Mouse (Mus musculus) midbrain, embryonic 13.5 days (tissue): ENCODE data around the gene Pdlim1. TPM values are rescaled to one million over a fixed set of nuclear protein-coding genes. Genes with fewer than 3 reads are reported as not detected.

Experiments
- ATAC-seq: fragments of 200-750 bp; cut with Nextera tagmentation; 2 replicates; pipeline ENCODE4 v1.8.0; 2017; ENCODE audit warnings: mild to moderate bottlenecking, moderate TSS enrichment, moderate library complexity
- H3K27ac ChIP-seq: fragments of 300-500 bp; sonication (generic); 2 replicates; pipeline ENCODE4 v1.5.1; 2015; ENCODE audit warnings: inconsistent platforms, mild to moderate bottlenecking, moderate library complexity
- H3K27me3 ChIP-seq: fragments of 300-500 bp; sonication (generic); 2 replicates; pipeline ENCODE4 v1.6.1; 2015; ENCODE audit warnings: mild to moderate bottlenecking, inconsistent platforms
- H3K36me3 ChIP-seq: fragments of 300-500 bp; sonication (generic); 2 replicates; pipeline ENCODE4 v1.6.1; 2015; ENCODE audit warnings: mild to moderate bottlenecking, inconsistent platforms
- H3K4me1 ChIP-seq: fragments of 300-500 bp; sonication (generic); replicated peaks from 2 replicates; pipeline ENCODE4 v1.6.1; 2015; ENCODE audit warnings: inconsistent platforms
- H3K4me2 ChIP-seq: fragments of 300-500 bp; sonication (generic); replicated peaks from 2 replicates; pipeline ENCODE4 v1.6.1; 2015; ENCODE audit warnings: moderate library complexity, mild to moderate bottlenecking, inconsistent platforms
- H3K4me3 ChIP-seq: fragments of 300-500 bp; sonication (generic); replicated peaks from 2 replicates; pipeline ENCODE4 v1.5.1; 2015; ENCODE audit warnings: mild to moderate bottlenecking, inconsistent platforms
- H3K9ac ChIP-seq: fragments of 300-500 bp; sonication (generic); replicated peaks from 2 replicates; pipeline ENCODE4 v1.6.1; 2015; ENCODE audit warnings: mild to moderate bottlenecking, inconsistent platforms
- H3K9me3 ChIP-seq: fragments of 300-500 bp; sonication (generic); 2 replicates; pipeline ENCODE4 v1.6.1; 2016; ENCODE audit warnings: mild to moderate bottlenecking, inconsistent platforms
- WGBS: fragments of 180-500 bp; shearing (Covaris S2); methylation state at CpG from one replicate; pipeline ENCODE4 v1.1.7; 2015; 5-methylcytosine and 5-hydroxymethylcytosine counted together
- polyA plus RNA-seq: library from polyadenylated mRNA; unstranded; fragments of >200 nt; fragmentation: Nextera tagmentation; extraction: Ambion mirVana; gene quantifications from 2 replicates; pipeline ENCODE4 v1.2.1, GENCODE M21; 2015

The Pdlim1 gene
- 17.7 and 19.4 TPM in 2 replicates for polyA plus RNA-seq

DNA sequence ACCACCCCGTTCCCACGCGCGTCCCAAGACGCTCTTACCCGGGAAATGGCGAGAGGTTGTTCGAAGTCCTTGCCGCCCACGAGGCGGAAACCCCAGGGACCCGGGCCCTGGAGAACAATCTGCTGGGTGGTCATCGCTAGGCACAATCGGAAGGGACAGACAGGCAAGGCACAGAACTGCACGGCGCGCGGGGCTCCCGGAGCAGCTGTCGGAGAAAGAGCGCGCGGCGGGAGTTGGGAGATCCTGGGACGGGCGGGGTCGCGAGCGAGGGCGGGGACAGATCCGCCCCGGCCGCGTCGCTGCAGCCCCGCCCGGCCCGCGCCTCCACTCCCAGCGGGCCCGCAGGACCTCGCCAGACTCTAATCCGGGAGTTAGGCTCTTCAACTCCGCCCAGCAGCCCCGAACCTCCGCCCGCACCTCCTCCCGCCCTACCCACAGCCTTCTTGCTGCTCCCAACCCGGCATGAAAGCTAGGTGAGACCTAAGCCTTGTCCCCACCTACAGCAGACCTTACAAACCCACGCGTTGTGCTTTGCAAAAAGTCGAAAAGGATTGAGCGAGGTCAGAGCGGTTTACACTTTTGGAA is at the start of gene Pdlim1:
TSS of gene Pdlim1 (minus strand) at position 535 of the 585 bp plus-strand sequence.
- Histone ChIP-seq H3K27ac (no peak within 1 kb of the TSS), H3K9me3 (no peaks in the 10 kb centered on the region), H3K4me3 (peak within 1 kb of the TSS; percentile 50), H3K4me1 (peaks cover 16% of the 10 kb centered on the region), H3K9ac (peak within 1 kb of the TSS; percentile 56; the same call in 1 of the 2 replicates), H3K27me3 (peaks cover 39% of the 10 kb centered on the region), H3K4me2 (peak within 1 kb of the TSS; percentile 79), H3K36me3 (no peaks in the 10 kb centered on the region)
- under 1% methylated on average over 54 of the region's 54 CpGs for WGBS
- ATAC-seq = peak; percentile 80

DNA sequence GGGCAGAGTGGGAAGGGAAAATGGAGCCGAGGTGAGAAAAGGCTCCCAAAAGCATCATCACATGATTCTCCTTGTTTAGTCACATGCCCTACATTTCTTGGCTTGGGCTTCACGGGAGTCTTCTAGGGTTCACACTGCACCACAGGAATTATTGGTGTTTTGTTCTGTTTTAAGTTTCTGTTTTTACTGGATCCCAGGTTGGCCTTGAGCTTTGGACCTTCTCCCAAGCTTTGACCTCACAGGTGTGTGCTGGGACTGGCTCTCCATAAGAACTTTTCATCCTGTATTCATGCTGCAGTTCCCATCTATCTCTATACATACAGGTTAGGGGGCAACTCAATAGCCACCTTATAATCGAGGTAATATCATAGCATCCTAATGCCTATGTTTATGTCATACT is 47.6 kb upstream of the Pdlim1 start:
- Histone ChIP-seq H3K27me3 (no peaks in the 10 kb centered on the region), H3K27ac (no peak overlapping the region), H3K4me1 (no peaks in the 10 kb centered on the region), H3K9ac (no peak overlapping the region), H3K4me2 (no peak overlapping the region), H3K4me3 (no peak overlapping the region), H3K36me3 (peaks cover 50% of the 10 kb centered on the region), H3K9me3 (no peaks in the 10 kb centered on the region)
- 80% methylated on average over 3 of the region's 3 CpGs for WGBS
- no peak for ATAC-seq

DNA sequence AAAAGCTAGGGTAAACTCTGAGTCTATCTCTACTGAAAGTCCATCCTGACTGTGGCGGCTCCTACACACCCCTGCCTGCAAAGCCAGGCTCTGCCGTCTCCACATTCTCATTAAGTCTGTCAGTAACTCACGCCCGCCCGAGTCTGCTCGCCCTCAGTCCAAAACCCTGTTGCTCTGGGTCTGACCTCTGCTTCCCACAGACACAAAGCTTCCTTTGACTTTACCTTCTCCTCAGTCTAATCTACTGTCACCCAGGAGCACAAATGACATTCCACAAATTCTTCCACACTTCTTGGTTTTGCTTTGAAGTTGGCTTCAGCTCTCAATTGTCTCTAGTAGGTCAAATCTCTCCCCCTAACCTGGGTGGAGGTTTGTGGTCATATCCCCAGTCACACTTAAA is 46.9 kb upstream of the Pdlim1 start:
- WGBS = 20% methylated on average over 6 of the region's 6 CpGs
- H3K9ac ChIP-seq = no peak overlapping the region
- H3K36me3 ChIP-seq = peaks cover 51% of the 10 kb centered on the region
- no peak for ATAC-seq
- H3K4me1 ChIP-seq = no peaks in the 10 kb centered on the region
- no peak overlapping the region for H3K27ac ChIP-seq
- H3K4me2 ChIP-seq = no peak overlapping the region
- no peak overlapping the region for H3K4me3 ChIP-seq
- H3K27me3 ChIP-seq = no peaks in the 10 kb centered on the region
- H3K9me3 ChIP-seq = no peaks in the 10 kb centered on the region

DNA sequence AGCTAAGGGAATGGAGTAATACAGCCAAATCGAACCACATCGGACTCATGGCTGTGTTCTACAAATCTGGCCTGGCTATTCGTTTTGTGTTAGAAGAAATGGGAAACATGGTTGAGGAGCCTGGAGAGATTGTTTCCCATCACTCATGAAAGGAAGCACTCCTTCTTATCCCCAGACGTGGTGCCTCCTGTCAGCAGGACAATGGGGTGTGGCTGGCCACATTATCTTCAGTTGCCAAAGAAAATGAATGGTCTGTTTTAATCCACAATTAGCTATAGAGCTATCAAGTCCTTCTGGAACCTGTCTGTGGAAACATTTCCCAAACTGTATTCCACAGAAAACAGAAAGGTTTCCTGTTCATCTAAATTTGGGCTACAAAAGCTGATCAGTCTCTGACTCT is 45.4 kb upstream of the Pdlim1 start:
- no peak for ATAC-seq
- H3K4me1 ChIP-seq = no peaks in the 10 kb centered on the region
- H3K27me3 ChIP-seq = no peaks in the 10 kb centered on the region
- H3K9ac ChIP-seq = no peak overlapping the region
- no peaks in the 10 kb centered on the region for H3K9me3 ChIP-seq
- H3K4me3 ChIP-seq = no peak overlapping the region
- peaks cover 52% of the 10 kb centered on the region for H3K36me3 ChIP-seq
- 66% methylated on average over 4 of the region's 4 CpGs for WGBS
- H3K27ac ChIP-seq = no peak overlapping the region
- no peak overlapping the region for H3K4me2 ChIP-seq

DNA sequence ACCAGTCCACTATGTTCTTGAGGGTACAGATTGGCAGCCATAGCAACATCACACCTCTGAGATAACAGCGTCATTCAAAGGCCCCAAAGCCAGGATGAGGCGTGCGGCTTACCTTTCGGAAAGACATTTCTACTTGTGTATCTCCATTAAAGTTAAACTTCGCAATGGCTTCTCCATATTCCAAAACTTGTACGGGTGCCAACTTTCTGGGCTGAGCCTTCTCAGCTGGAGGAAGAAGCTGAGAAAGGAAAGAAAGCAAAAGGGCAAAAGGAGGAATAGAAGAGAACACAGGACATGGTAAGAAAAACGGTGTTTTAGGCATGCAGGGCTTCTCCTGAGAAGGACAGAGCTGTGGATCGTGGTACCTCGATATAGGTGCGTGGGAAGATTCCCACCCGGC is 42.6 kb upstream of the Pdlim1 start:
- no peak overlapping the region for H3K9ac ChIP-seq
- H3K4me3 ChIP-seq = no peak overlapping the region
- WGBS = 94% methylated on average over 11 of the region's 11 CpGs
- peaks cover 58% of the 10 kb centered on the region for H3K36me3 ChIP-seq
- H3K9me3 ChIP-seq = no peaks in the 10 kb centered on the region
- no peak for ATAC-seq
- H3K4me2 ChIP-seq = no peak overlapping the region
- H3K4me1 ChIP-seq = no peaks in the 10 kb centered on the region
- H3K27me3 ChIP-seq = no peaks in the 10 kb centered on the region
- H3K27ac ChIP-seq = no peak overlapping the region

DNA sequence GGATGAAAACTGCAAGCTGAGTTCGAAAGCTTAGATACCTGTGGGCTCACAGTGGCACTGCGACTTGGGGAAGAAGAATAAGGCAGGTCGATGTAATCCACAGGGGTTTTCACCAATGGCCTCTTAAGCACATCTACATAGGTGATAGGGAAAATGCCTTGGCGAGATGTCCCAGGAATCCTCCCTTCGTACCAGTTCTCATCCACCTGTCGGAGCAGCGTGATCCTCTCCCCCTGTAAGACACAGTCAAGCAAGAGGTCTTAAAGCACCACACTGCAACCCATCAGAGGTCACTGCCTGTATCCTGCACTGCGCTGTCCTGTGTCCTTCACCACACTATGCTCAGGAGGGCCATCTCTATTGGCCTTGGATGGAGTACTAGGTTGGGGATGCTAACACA is 40.0 kb upstream of the Pdlim1 start:
- H3K36me3 ChIP-seq = peaks cover 54% of the 10 kb centered on the region

DNA sequence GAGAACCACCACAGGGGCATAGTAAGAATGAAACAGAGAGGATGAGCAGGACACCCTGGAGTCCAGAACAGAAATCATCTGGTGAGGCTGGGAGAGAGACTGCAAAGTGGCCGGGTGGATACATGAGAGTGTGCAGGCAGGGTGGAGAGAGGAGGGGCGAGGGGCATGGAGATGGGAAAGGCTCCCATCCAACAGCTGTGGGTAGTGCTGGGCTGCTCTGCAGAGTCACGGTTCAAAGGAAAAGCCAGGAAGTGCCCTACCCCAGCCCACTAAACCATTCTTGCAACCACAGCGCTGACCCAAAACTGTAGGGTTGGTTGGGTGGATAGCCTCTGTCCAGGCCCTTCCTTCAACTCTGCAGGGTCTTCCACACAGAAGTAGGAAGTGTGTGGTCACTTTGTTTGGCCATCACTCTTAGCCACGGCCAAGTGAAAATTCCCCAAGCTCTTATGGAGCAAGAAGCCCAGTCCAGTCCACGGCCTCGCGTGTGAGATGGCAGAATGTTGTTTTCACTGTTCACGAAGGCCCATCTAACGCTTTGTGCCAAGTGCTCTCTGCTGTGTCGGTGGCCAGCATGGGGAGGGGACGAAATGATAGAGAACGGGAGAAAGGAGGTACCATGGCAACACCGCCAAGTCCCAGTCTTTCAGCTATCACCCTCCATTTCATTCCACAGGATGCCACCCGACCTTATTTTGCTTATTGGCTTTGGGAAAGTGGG is 38.9 kb upstream of the Pdlim1 start:
- H3K9me3 ChIP-seq = no peaks in the 10 kb centered on the region
- ATAC-seq = 0 out of 2 replicates have a peak, but pooled peaks have one; percentile 37
- H3K4me3 ChIP-seq = no peak overlapping the region
- no peaks in the 10 kb centered on the region for H3K4me1 ChIP-seq
- peaks cover 54% of the 10 kb centered on the region for H3K36me3 ChIP-seq
- H3K9ac ChIP-seq = no peak overlapping the region
- H3K27me3 ChIP-seq = no peaks in the 10 kb centered on the region
- H3K27ac ChIP-seq = no peak overlapping the region
- no peak overlapping the region for H3K4me2 ChIP-seq
- WGBS = 86% methylated on average over 15 of the region's 15 CpGs

More for the DNA sequence above, 40.0 kb upstream of the Pdlim1 start:
- Histone ChIP-seq H3K4me1 (no peaks in the 10 kb centered on the region), H3K4me2 (no peak overlapping the region), H3K27ac (no peak overlapping the region), H3K9ac (no peak overlapping the region), H3K9me3 (no peaks in the 10 kb centered on the region), H3K4me3 (no peak overlapping the region), H3K27me3 (no peaks in the 10 kb centered on the region)
- 94% methylated on average over 8 of the region's 8 CpGs for WGBS
- no peak for ATAC-seq

DNA sequence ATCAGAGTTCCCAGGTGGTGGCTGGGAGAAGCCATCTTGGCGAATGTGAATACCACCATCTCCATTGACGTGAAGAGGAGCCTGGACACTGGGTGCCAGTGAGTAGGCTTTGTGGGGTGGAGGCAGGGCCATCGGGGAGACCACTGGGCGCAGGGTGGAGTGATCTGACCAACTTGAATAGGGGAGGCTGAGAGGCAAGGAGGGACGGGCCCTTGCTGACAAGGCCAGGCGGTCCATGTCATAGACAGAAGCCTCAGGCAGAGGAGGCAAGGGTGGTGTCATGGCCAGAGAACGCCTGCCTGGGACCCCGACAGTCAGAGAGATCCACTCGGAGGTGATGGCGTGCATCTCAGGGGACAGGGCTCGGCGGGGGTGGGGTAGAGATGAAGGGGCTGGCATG is 38.3 kb upstream of the Pdlim1 start:
- Histone ChIP-seq H3K4me2 (no peak overlapping the region), H3K27ac (no peak overlapping the region), H3K9ac (no peak overlapping the region), H3K36me3 (peaks cover 51% of the 10 kb centered on the region), H3K4me1 (no peaks in the 10 kb centered on the region), H3K4me3 (no peak overlapping the region), H3K9me3 (no peaks in the 10 kb centered on the region), H3K27me3 (no peaks in the 10 kb centered on the region)
- WGBS = 93% methylated on average over 12 of the region's 12 CpGs
- no peak for ATAC-seq

DNA sequence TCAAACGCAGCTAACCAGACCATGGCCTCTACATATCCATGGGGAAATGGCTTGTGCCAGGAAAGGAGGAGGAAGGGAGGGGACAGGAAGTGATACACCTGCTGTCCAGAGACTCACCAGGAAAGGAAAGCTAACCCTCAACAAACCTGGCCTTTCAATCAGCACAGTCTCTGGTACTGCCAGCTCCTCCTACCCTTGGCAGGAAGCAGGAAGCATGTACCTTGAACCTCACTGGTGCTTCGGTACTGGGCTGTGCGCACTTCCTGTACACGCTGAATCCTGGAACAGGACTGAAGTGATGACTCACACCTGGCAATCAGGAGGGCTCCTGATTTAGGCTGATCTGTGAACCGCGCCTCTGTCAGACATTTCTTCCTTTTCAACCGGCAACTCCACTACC is 35.9 kb upstream of the Pdlim1 start:
- H3K4me2 ChIP-seq = no peak overlapping the region
- peaks cover 37% of the 10 kb centered on the region for H3K36me3 ChIP-seq
- ATAC-seq = no peak
- no peaks in the 10 kb centered on the region for H3K27me3 ChIP-seq
- no peak overlapping the region for H3K9ac ChIP-seq
- H3K4me3 ChIP-seq = no peak overlapping the region
- WGBS = 96% methylated on average over 7 of the region's 7 CpGs
- H3K27ac ChIP-seq = no peak overlapping the region
- H3K4me1 ChIP-seq = no peaks in the 10 kb centered on the region
- H3K9me3 ChIP-seq = no peaks in the 10 kb centered on the region

DNA sequence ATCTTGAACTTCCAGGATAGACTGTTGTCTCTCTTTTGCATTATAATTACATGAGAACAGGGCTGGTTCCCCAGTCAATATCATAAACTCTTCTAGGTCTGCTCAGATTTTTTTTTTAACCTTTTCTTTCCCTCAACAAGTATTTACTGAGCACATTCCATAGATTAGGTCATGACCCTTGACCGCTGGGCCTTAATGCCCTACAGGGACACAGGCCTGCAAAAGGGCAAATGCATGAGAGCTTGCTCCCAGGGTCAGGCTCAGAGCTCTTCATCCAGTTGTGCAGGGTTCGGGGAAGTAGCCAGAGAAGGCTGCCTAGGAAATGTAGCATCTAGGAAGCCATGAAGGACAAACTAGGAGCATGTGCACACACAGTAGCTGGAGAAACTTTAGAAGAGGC is 35.0 kb upstream of the Pdlim1 start:
- Histone ChIP-seq H3K4me1 (no peaks in the 10 kb centered on the region), H3K9ac (no peak overlapping the region), H3K4me2 (no peak overlapping the region), H3K9me3 (no peaks in the 10 kb centered on the region), H3K36me3 (peaks cover 34% of the 10 kb centered on the region), H3K27me3 (no peaks in the 10 kb centered on the region), H3K27ac (no peak overlapping the region), H3K4me3 (no peak overlapping the region)
- ATAC-seq = no peak
- 65% methylated on average over 2 of the region's 2 CpGs for WGBS

DNA sequence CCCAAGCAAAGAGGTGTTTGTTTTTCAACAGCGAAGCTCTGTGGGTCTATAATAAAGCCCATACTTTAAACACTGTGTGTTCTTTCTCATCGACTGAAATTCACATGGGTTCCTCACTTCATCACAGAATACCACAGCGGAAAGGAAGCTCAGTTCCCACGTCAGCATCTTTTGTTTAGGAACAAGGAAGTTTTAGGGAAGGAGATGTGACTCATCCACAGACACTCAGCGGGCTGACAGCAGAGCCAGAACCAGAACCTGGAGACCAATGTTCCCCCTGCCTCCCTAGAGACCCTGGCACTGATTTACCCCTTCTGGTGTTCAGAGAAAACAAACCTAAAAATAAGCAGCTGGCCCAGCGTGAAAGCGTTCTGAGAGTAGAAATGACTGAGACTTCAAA is 33.8 kb upstream of the Pdlim1 start:
- 80% methylated on average over 7 of the region's 7 CpGs for WGBS
- no peak for ATAC-seq
- peaks cover 22% of the 10 kb centered on the region for H3K36me3 ChIP-seq

DNA sequence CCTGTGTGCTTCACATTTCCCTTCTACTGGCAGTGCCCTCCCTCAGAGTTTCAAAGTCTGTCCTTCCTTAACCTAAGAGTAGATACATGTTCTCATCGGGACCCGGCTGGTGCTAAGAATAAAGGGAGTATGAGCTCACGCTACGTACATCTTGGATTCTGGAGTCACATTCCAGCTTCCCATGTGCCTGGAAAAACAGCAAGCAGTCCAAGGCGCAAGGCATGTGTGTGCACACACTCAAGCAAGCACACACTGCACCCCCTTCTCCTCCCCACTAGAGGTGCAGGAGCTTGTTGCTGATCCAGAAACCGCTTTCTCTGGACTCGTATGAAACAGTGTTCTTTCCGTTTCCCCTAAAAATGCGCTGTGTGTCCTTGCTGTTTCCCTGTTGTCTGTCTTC is 31.3 kb upstream of the Pdlim1 start:
- Histone ChIP-seq H3K4me1 (no peaks in the 10 kb centered on the region), H3K36me3 (peaks cover 15% of the 10 kb centered on the region), H3K4me2 (no peak overlapping the region), H3K4me3 (no peak overlapping the region), H3K27ac (no peak overlapping the region), H3K9ac (no peak overlapping the region), H3K9me3 (no peaks in the 10 kb centered on the region), H3K27me3 (no peaks in the 10 kb centered on the region)
- WGBS = 83% methylated on average over 9 of the region's 9 CpGs
- ATAC-seq = no peak

More for the DNA sequence above, 33.8 kb upstream of the Pdlim1 start:
- Histone ChIP-seq H3K4me3 (no peak overlapping the region), H3K9me3 (no peaks in the 10 kb centered on the region), H3K27me3 (no peaks in the 10 kb centered on the region), H3K9ac (no peak overlapping the region), H3K4me1 (no peaks in the 10 kb centered on the region), H3K27ac (no peak overlapping the region), H3K4me2 (no peak overlapping the region)
